Mouse (Mus musculus) hematopoietic stem cell, adult 5-6 weeks (primary cell): Measurements from ENCODE around the gene Slc8a1. TPM values are rescaled to one million over a fixed set of nuclear protein-coding genes. Genes with fewer than 3 reads are reported as not detected.
A peak's percentile ranks its signal among the peaks of the same experiment; 100 is the strongest.

Source experiments
- ATAC-seq, 2 experiments: fragments of 125-278 bp in 1 of 2; replicated peaks in 1 of 2; 2 replicates each; pipeline ENCODE4 v1.8.0; 2016 to 2017; ENCODE audit warnings: inconsistent platforms in 2 of 2, mild to moderate bottlenecking in 2 of 2, moderate number of reproducible peaks in 2 of 2, low read depth in 1 of 2, moderate TSS enrichment in 1 of 2; ENCODE audit not compliant: low FRiP score in 2 of 2, poor library complexity in 2 of 2, severe bottlenecking in 2 of 2, insufficient read depth in 1 of 2, low TSS enrichment in 1 of 2
- total RNA-seq: library from RNA; stranded (forward); fragments of 172-1452, 232-1000 nt; gene quantifications from 2 replicates; pipeline ENCODE4 v1.2.3, GENCODE M21; 2017

Slc8a1 gene
- total RNA-seq, 1 experiment from 2014 or later, result 21.1 TPM

- ATAC-seq, result no peak
These were observed 240.3 kb downstream of the Slc8a1 start for GRCm38 (mm10) chr17:81497919-81498318.

DNA sequence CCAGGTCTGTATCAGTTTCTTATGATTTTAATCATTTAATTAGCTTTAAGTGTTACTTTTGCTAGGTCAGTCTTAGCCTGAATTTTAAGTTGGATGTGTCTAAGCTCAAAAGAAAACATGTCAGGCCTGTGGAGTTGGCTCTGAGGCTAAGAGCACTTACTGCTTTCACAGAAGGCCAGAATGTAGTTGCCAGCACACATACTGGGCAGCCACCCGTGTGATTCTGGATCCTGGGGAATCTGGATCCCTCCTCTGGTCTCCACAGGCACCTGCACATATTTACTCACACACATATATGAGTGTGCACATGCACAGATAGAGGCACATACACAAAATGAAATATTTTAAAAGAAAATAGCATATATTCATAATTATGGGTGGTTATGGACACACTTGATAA lies 241.6 kb downstream of the Slc8a1 start:
- ATAC-seq, result no peak

DNA sequence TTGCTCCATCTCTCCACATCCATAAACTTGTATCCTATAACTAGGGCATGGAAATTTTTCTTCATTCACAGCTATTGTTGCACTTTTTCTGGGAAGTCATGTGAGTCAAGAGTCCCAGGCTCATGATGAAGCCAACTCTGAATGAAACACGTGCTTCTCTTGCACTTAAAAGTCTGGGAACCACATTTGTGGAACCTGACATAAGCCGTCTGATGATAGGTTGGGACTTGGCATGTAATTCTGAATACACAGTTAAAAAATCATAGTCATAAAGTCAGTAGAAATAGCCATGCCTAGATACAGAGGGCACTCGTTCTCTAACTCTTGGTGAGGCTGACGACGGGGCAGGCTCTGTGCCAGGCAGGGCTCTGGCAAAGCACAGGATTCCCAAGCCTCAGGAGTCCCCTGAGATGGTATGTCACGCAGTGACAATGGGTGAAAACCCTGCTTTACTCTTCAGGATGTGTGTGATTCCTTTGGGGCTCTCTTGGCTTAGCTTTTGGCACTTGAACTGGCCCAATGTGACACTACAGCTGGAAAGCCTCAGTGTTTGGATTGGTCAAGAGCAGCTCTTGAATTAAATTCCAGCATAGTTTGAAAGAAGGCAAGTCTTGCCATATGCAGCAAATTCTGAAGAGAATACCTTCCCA lies 245.8 kb downstream of the Slc8a1 start:
- ATAC-seq, result no peak

DNA sequence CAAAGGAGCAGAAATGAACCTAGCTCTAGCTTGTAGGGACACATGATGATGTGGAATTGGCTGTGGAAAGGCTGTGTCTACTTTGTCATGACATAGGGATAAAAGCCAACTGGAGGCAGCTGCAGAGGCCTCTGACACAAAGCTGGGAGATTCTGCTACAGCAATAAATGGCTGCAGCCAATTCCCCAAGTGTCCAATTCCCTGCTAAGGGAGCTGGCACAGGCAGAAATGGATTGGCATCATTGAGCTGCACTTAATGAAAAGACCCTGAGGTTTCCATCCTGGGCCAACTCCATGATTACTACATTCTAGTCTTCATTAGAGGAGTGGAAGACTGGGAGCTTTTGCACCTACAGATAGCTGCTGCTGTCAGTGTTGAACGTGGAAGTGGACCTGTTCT lies 251.8 kb downstream of the Slc8a1 start:
- no peak for ATAC-seq

- ATAC-seq, result no peak
These were observed 256.2 kb downstream of the Slc8a1 start for GRCm38 (mm10) chr17:81481843-81482490.

DNA sequence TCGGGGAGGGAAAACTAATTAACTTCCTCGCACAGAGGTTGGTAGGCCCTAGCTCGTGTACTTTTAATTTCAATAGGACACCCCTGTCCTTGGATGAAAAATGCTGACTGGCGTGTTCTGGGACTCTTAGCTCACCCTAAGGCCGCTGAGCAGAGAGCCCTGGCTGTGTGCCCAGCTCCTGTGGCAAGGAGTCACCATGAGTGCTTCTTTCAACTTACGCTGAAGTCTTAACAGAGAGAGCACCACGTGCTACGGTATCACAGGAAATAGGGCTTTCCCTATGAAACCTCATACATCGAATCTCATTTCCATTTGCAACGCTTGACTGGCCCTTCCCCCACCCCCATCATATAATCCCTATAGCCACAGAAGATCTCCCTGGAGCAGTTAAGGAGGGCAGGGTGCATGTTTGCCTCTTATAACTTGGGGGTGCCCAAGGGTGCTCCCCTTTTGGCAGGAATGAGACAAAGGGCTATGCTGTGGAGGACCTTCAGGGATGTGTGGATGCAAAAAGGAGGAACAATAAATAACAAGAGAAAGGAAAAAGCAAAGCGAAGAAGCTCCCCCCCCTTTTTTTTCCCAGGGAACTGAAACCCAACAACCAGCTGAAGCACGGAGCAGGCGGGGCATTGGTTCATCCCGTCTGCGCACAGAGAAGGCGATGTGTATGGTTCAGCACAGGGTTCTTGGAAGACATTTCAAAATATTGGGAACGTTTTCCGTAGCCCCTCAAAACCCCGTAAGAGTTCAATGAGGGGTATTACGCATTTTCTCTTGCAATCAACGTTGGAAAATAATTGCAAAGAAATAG lies 257.6 kb downstream of the Slc8a1 start:
- ATAC-seq, result peak; percentile 98

DNA sequence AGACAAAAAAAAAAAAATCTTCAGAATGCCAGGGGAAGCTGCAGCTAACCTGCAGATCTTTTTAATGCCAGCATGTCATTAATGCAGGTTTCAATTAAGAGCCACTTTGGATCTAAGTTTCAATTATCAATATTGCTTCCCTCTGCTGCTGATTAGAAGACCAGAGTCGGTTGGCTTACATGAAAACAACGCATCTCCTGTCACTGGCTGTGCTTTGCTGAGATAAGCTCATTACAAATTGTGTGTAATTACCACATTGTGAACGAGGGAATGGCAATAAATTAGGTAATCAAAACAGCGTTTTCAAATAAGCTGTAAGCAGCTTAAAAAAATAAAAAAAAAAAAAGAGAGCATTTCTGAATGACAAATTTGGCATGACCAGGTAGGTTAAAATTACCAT lies 258.4 kb downstream of the Slc8a1 start:
- no peak for ATAC-seq

DNA sequence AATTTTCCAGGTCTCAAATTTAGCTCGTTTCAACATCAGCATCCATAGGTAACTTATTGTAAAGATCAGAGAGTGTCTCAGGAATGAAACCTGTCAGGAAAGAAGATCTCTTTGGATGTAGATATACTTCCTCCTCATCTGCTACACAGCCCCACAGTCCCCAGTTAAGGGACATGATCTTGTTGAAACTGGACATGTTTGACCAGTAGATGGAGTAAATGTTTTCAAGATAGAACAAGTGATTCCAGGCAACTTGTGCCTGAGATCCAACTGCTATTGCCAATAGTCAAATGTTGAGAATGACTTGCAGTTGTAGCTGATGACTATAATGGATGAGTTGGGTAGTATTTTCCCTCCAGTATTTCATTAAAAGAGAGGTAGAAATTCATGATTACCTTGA lies 260.8 kb downstream of the Slc8a1 start:
- ATAC-seq, result no peak

- no peak for ATAC-seq
These were observed 264.8 kb downstream of the Slc8a1 start for GRCm38 (mm10) chr17:81473363-81473762.

DNA sequence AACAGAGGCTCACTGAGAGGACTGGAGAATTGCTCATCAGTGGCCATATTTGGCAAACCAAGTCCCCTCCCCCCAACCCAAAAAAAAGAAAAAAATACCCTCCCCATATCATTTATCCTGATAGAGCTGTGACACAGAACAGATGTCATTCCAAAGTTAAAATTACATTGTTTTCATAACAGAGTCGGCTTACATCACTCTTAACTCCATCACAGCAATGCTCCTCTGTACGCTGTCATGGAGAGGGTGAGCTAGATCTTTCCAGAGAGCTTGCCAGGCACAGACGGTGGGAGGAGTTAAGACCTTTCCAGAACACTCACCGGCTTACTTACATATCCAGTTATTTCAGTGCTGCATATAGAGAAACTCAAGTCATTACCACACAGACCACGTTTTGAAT lies 269.2 kb downstream of the Slc8a1 start:
- no peak for ATAC-seq

DNA sequence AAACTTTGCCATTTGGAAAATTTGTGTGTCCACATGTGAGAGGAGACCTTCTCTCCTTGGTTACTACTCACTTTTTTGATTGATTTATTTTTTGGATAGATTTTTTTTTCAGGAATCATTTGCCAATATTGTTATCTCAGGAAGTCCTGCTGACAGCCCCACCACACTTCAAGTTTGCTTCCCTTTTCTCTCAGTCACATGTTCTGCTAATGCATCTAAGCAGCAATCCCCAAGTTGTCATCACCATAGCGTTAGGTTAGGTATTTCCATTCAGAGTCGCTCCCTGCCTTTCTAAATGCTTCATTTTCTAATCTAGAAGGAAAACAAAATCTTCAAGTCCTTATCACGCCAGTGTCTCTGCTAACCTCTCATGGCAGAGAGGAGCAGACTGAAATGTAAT lies 278.8 kb downstream of the Slc8a1 start:
- peak; percentile 69 to 82 for ATAC-seq

GRCm38 (mm10) chr17:81455977-81456376 lies 282.2 kb downstream of the Slc8a1 start:
- no peak for ATAC-seq

GRCm38 (mm10) chr17:81455269-81455668 lies 282.9 kb downstream of the Slc8a1 start:
- no peak for ATAC-seq

GRCm38 (mm10) chr17:81441463-81441862 lies 296.7 kb downstream of the Slc8a1 start, which contains the start of gene Gm11096:
Gene Gm11096 (plus strand): TSS chr17:81441763.
- no peak for ATAC-seq

DNA sequence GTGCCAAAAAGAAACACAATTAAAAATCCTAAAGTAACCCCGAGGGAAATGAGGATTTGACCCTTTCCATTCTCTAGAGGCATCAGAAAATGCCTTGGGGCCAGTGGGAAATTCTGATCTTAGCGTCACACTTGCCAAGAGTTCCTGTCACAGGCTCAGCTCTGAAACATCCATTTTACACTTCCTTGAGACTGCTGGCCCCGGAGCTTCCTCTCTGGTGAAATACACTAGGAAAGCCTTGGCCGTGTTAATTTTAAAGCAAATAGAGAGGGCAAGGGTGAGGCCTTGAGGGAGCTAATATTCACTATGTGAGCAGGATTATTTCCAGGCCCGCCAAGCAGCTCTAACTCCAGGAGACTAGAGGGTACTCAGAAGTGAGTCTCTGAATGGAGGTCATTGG lies 305.0 kb downstream of the Slc8a1 start:
- no peak for ATAC-seq

DNA sequence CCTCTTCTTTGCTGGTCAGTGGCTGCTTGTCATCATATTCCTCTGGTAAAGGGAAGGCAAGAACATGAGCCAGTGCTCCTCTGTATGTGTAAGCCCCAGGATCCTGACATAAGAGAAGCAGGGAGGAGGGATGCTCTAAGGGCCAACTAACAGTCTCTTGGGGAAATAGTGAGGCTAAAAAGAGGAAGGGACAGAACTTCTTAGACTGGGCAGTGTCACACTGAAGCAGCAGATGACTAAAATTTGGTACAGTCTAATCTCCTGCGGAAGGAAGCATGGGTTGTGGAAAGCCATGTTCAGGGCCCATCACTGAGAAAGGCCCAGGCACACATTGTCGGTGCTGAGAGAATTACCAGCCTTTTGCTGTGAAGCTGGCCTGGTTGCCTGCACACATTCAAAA lies 305.4 kb downstream of the Slc8a1 start:
- ATAC-seq, result peak in 1 of 2 experiments; percentile 15; a peak in 1 of 4 replicates

DNA sequence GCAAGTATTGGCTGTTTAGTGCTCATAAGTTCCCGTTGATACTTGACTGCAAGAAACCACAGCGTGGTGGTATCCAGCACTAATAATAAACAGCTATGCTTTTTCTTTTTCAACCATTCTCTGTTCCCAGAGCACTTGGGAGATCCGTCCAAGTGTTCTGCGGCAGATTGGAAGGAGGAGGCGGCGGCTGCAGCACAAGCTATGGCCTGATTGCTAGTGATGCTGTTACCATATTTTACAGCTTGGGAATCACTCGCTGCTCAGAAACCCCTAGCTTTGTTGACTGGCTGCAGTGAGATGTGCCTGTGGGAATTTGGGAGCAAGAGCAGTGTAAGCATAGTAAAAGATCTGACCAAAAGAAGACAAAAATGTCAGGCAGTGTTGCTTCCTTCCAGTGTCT lies 310.9 kb downstream of the Slc8a1 start:
- no peak for ATAC-seq

DNA sequence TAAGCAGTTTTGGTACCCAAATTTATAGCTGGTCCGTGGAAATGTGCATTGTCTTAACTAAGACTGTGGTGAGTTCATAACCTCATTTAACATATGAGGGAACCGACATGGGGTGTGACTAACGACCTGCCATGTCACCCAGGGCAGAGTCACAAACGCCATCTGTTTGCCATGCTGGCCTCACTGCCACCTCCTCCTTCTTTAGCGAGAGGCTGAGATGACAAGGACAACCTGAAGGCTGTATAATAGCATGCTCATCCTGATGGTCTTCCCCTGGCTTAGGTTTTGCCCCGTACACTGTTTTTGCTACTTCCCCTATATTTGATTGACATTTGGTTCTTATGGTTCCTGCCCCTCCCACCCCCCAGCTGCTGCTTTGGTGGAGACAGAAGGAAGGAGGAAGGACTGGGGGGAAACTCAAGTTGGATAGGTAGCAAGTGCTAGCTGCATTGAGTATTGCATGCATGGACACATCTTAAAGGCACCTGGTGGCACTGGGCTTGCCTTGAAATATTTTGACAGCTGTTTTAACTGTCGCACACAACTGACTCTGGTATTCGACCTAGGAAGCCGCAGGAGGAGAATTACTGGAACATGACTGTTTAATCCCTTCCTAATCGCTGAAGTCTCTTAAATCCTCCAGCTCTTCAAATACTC lies 313.8 kb downstream of the Slc8a1 start:
- peak; percentile 92 to 95 for ATAC-seq
